Mouse (Mus musculus): ENCODE data around the gene Fam162a. TPM values are rescaled to one million over a fixed set of nuclear protein-coding genes. Genes with fewer than 3 reads are reported as not detected.
"Not testable (repeated sequence)": the region's sequence is repeated elsewhere in the genome, so short reads cannot be mapped to it uniquely, and the experiment has no call there.

Gene Fam162a
- polyA plus RNA-seq, 1 experiment from 2014 or later = 415 TPM

DNA sequence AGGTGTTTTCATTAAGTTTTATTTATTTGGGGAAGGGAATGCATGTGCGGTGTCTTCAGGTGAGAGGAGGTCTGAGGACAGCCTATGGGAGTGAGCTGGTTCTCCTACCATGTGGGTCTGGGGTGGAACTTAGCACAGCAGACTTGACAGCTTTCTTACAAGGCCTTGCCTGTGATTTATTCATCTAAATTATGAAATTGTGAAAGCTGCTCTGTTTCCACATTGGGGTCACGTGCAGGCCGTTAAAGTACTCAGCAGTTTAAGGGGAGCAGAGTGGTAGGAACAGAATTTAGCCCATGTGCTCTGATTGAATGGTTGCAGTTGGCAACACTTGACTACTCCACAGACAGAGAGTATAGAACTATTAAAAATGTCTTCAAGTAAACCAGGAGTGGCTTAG, 8.5 kb upstream of the Fam162a start:
- no peaks in the 10 kb centered on the region for H3K9me3 ChIP-seq
- no peak overlapping the region for H3K4me2 ChIP-seq
- no peak overlapping the region for H3K27ac ChIP-seq
- no peaks in the 10 kb centered on the region for H3K27me3 ChIP-seq (replicated peaks)
- H3K9ac ChIP-seq = no peak overlapping the region
- H3K4me3 ChIP-seq (replicated peaks) = no peak overlapping the region
- no peaks in the 10 kb centered on the region for H3K36me3 ChIP-seq
- H3K4me1 ChIP-seq = no peaks in the 10 kb centered on the region
- ATAC-seq (ENCODE audit: insufficient read depth, low FRiP score, low read depth) = no peak
- 93% methylated on average over 3 of the region's 3 CpGs for WGBS

DNA sequence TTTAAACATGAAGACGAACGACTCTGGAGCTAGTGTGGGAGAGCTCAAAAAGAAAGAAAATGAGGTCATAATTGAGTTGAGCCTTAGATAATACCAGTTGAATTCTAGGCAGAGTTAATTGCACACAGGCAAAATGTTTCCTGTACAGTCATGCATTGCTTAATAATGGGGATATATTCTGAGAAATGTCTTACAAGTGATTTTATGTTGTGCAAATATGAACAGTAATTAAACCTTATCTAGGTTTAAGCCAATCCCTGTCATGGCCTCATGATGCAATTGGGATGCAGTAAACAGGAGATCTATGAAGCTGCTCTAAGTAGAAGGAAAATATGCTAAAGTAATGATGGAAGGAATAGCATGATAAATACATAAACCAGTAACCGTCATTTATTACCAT, 3.4 kb upstream of the Fam162a start:
- no peaks in the 10 kb centered on the region for H3K27me3 ChIP-seq (replicated peaks)
- no peak for ATAC-seq (ENCODE audit: insufficient read depth, low FRiP score, low read depth)
- no peaks in the 10 kb centered on the region for H3K36me3 ChIP-seq
- no peaks in the 10 kb centered on the region for H3K9me3 ChIP-seq
- no peak overlapping the region for H3K4me3 ChIP-seq (replicated peaks)
- peaks cover 1% of the 10 kb centered on the region; the same call in 1 of the 2 replicates for H3K4me1 ChIP-seq
- no peak overlapping the region for H3K4me2 ChIP-seq
- no peak overlapping the region for H3K9ac ChIP-seq
- H3K27ac ChIP-seq = no peak overlapping the region
- WGBS = 75% methylated on average over 3 of the region's 3 CpGs

- Histone ChIP-seq H3K9me3 (no peaks in the 10 kb centered on the region), H3K4me3 (replicated peaks) (peak overlapping the region; percentile 90)
- 24% methylated on average over 8 of the region's 8 CpGs for WGBS
Measured at GRCm38 (mm10) chr16:36072410-36073011, 1.1 kb upstream of the Fam162a start.

DNA sequence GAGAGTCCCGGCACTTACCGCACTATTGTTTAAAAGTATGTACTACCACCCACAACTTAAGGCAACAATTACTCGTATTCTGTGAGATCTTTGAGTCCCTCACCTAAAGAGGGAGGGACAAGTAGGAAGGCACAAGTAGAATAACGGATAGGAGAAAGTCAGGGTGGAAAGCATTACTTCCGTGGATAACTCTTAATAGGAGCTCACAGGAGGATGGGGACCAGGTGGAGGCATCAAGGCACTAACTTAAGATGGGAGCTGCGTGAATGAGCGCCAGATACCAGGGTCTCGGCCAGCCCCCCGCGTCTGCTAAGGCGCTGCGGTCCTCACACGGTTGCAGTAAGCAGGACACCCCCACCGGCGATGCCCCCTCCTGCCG, 334 bp downstream of the Fam162a start:
- Histone ChIP-seq H3K9me3 (no peaks in the 10 kb centered on the region), H3K27ac (peak overlapping the region; percentile 99), H3K36me3 (0 out of 2 replicates have a peak, but pooled peaks cover 3% of the 10 kb centered on the region), H3K4me3 (replicated peaks) (peak overlapping the region; percentile 90), H3K4me2 (peak overlapping the region; percentile 60), H3K4me1 (peaks cover 10% of the 10 kb centered on the region), H3K9ac (peak overlapping the region; percentile 84), H3K27me3 (replicated peaks) (no peaks in the 10 kb centered on the region)
- WGBS = 0% methylated on average over 16 of the region's 16 CpGs
- peak; percentile 58 for ATAC-seq (ENCODE audit: insufficient read depth, low FRiP score, low read depth)

More at GRCm38 (mm10) chr16:36072410-36073011, 1.1 kb upstream of the Fam162a start:
- Histone ChIP-seq H3K36me3 (no peaks in the 10 kb centered on the region), H3K4me1 (peaks cover 10% of the 10 kb centered on the region), H3K9ac (peak overlapping the region; percentile 84), H3K27me3 (replicated peaks) (no peaks in the 10 kb centered on the region), H3K4me2 (peak overlapping the region; percentile 60), H3K27ac (peak overlapping the region; percentile 99)
- ATAC-seq (ENCODE audit: insufficient read depth, low FRiP score, low read depth) = no peak

DNA sequence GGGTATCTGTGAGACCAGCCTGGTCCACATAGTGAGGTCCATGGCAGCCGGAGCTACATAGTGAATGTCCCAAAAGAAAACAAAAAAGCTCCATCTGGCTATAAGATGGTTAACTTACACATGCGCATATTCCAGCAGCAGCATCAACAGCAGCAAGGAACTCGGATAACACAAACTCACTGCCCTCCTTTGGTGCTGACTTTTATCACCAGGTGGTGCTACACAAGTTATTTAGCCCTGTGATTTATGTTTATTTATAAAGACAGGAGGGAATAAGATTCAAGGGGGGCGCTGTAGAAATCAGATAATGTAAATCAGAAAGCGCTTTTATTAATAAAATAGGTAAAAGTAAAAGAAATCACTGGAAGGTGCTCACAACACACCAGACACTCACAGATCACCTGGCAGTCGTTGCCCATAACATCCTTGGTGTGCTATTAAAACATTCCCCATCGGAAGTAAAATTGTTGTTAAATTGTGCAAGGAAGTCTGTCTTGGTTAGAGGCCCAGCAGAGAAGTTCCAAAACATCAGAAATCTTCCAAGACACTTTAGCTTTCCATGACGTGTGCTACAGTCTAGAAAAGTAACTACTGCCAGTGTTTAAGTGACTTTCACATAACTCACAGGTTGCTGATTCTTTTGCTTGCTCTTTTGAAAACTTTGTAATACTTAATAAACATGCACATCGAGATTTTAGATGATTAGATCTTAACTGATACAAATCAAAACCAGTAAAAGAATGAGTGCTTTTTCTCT, 1.4 kb downstream of the Fam162a start:
- no peak for ATAC-seq (ENCODE audit: insufficient read depth, low FRiP score, low read depth)
- Histone ChIP-seq H3K27me3 (replicated peaks) (no peaks in the 10 kb centered on the region), H3K9ac (no peak overlapping the region), H3K27ac (no peak overlapping the region), H3K9me3 (no peaks in the 10 kb centered on the region), H3K4me2 (peak overlapping the region; percentile 60), H3K4me1 (peaks cover 10% of the 10 kb centered on the region), H3K36me3 (0 out of 2 replicates have a peak, but pooled peaks cover 3% of the 10 kb centered on the region), H3K4me3 (replicated peaks) (peak overlapping the region; percentile 90)
- WGBS = 28% methylated on average over 9 of the region's 9 CpGs

DNA sequence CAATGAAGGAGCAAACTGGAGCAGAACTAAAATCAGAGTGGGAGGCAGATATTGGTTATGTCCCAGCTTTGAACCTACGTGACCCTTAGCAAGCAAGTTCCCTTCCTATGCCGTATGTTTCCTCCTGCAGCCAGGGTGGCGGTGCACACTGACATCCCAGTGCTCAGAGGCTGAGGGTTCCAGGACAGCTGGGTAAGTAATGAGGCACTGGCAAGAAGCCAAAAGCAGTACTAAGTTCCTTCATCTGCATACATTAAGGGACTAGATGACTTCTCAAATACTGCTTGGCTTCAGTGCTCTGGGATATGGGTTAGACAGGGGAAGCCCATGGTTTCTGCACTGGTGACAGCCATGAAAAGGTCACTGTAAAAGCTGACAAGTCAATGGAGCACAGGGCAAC, 3.0 kb downstream of the Fam162a start:
- Histone ChIP-seq H3K4me2 (no peak overlapping the region), H3K9ac (no peak overlapping the region), H3K36me3 (0 out of 2 replicates have a peak, but pooled peaks cover 3% of the 10 kb centered on the region), H3K9me3 (no peaks in the 10 kb centered on the region), H3K4me3 (replicated peaks) (no peak overlapping the region), H3K27ac (no peak overlapping the region), H3K27me3 (replicated peaks) (no peaks in the 10 kb centered on the region), H3K4me1 (peaks cover 10% of the 10 kb centered on the region)
- 53% methylated on average over 3 of the region's 3 CpGs for WGBS
- no peak for ATAC-seq (ENCODE audit: insufficient read depth, low FRiP score, low read depth)

- H3K9ac ChIP-seq = no peak overlapping the region
- no peak for ATAC-seq (ENCODE audit: insufficient read depth, low FRiP score, low read depth)
- WGBS = 70% methylated on average over 2 of the region's 2 CpGs
- peaks cover 10% of the 10 kb centered on the region for H3K4me1 ChIP-seq
- H3K27ac ChIP-seq = no peak overlapping the region
- no peak overlapping the region for H3K4me3 ChIP-seq (replicated peaks)
- H3K27me3 ChIP-seq (replicated peaks) = no peaks in the 10 kb centered on the region
- H3K36me3 ChIP-seq = 0 out of 2 replicates have a peak, but pooled peaks cover 3% of the 10 kb centered on the region
- no peaks in the 10 kb centered on the region for H3K9me3 ChIP-seq
- no peak overlapping the region for H3K4me2 ChIP-seq
Measured at GRCm38 (mm10) chr16:36067694-36068093, 3.7 kb downstream of the Fam162a start.

DNA sequence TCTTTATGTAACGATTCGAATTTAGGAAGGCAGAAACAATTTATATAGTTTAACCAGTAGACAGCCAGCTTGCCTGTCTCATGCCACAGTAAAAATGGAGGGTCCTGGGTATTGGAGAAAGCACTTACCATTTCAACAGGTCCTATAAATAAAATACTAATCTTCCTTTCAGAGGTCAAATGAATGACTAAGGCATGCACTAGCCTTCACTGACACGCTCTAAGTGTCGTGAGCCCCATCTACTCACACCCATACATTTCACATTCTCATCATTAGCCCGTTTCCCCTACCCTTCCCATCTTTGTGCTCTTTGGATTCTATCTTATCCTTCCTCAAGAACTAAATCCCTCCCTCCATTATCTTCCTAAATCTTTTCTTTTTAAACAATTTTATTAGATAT, 6.5 kb downstream of the Fam162a start:
- no peak overlapping the region for H3K9ac ChIP-seq
- 72% methylated on average over 5 of the region's 5 CpGs for WGBS
- no peak overlapping the region for H3K4me2 ChIP-seq
- no peak overlapping the region for H3K27ac ChIP-seq
- ATAC-seq (ENCODE audit: insufficient read depth, low FRiP score, low read depth) = no peak
- no peaks in the 10 kb centered on the region for H3K27me3 ChIP-seq (replicated peaks)
- no peaks in the 10 kb centered on the region for H3K9me3 ChIP-seq
- peaks cover 10% of the 10 kb centered on the region for H3K4me1 ChIP-seq
- peaks cover 7% of the 10 kb centered on the region; the same call in 1 of the 2 replicates for H3K36me3 ChIP-seq
- no peak overlapping the region for H3K4me3 ChIP-seq (replicated peaks)

DNA sequence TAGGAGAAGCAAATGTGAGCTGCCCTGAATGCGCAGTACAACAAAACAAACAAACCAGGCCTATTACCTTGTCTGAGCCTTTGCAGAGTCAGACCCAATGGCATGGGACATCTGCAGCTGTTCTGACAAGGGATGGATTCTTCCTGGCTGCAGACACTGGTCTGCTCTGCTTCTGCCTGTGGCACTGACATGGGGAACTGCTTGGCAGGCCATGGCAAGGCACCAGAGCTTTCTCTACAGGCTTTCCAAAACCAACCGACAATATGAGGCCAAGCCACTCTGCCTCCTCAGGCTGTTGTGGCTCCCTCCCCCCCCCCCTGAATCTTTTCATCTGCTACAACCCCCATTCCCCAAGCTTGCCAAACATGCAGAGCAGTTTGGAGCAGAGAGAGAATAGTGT, 8.1 kb downstream of the Fam162a start:
- no peak for ATAC-seq (ENCODE audit: insufficient read depth, low FRiP score, low read depth)
- peaks cover 2% of the 10 kb centered on the region; the same call in 1 of the 2 replicates for H3K4me1 ChIP-seq

DNA sequence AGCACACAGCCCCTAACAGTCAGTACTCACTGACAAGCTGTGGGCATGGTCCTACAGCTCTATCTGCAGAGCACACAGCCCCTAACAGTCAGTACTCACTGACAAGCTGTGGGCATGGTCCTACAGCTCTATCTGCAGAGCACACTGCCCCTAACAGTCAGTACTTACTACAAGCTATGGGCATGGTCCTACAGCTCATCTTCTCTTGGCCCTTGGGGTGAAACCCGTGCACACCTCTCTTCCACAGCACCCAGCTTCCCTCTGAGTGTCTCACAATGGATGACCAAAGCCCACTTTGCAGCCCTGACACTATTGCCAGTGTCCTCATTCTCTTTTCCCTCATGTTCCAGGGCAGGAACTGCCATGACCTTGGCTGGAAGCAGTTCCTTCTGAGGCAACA, 8.9 kb downstream of the Fam162a start:
- not testable (repeated sequence) for H3K4me1 ChIP-seq; H3K36me3 ChIP-seq; H3K9ac ChIP-seq; H3K9me3 ChIP-seq; ATAC-seq (ENCODE audit: insufficient read depth, low FRiP score, low read depth); H3K27ac ChIP-seq; H3K27me3 ChIP-seq (replicated peaks); H3K4me2 ChIP-seq; H3K4me3 ChIP-seq (replicated peaks)
- WGBS = 86% methylated on average over 1 of the region's 1 CpGs

More for the DNA sequence above, 8.1 kb downstream of the Fam162a start:
- no peak overlapping the region for H3K9ac ChIP-seq
- H3K9me3 ChIP-seq = no peaks in the 10 kb centered on the region
- H3K27ac ChIP-seq = no peak overlapping the region
- H3K4me3 ChIP-seq (replicated peaks) = no peak overlapping the region
- H3K36me3 ChIP-seq = peaks cover 7% of the 10 kb centered on the region; the same call in 1 of the 2 replicates
- no peak overlapping the region for H3K4me2 ChIP-seq
- H3K27me3 ChIP-seq (replicated peaks) = no peaks in the 10 kb centered on the region
- 67% methylated on average over 2 of the region's 2 CpGs for WGBS

GRCm38 (mm10) chr16:36057933-36058475, 13.4 kb downstream of the Fam162a start:
- Histone ChIP-seq H3K27me3 (replicated peaks) (no peaks in the 10 kb centered on the region), H3K27ac (no peak overlapping the region), H3K9me3 (no peaks in the 10 kb centered on the region), H3K4me3 (replicated peaks) (no peak overlapping the region), H3K4me1 (no peaks in the 10 kb centered on the region), H3K9ac (no peak overlapping the region), H3K36me3 (peaks cover 6% of the 10 kb centered on the region; the same call in 1 of the 2 replicates), H3K4me2 (no peak overlapping the region)
- no peak for ATAC-seq (ENCODE audit: insufficient read depth, low FRiP score, low read depth)
- 51% methylated on average over 8 of the region's 8 CpGs for WGBS

- no peak for ATAC-seq (ENCODE audit: insufficient read depth, low FRiP score, low read depth)
- H3K4me3 ChIP-seq (replicated peaks) = no peak overlapping the region
- WGBS = 91% methylated on average over 11 of the region's 11 CpGs
Measured at GRCm38 (mm10) chr16:36056416-36056815, 15.0 kb downstream of the Fam162a start.

More at GRCm38 (mm10) chr16:36056416-36056815, 15.0 kb downstream of the Fam162a start:
- no peaks in the 10 kb centered on the region for H3K9me3 ChIP-seq
- no peak overlapping the region for H3K27ac ChIP-seq
- no peaks in the 10 kb centered on the region for H3K4me1 ChIP-seq
- H3K4me2 ChIP-seq = no peak overlapping the region
- no peaks in the 10 kb centered on the region for H3K27me3 ChIP-seq (replicated peaks)
- peaks cover 7% of the 10 kb centered on the region for H3K36me3 ChIP-seq
- H3K9ac ChIP-seq = no peak overlapping the region

All from stomach, embryonic 15.5 days (tissue).